ENCODE assay signal across 9 mouse cellular contexts in the genomic region with DNA sequence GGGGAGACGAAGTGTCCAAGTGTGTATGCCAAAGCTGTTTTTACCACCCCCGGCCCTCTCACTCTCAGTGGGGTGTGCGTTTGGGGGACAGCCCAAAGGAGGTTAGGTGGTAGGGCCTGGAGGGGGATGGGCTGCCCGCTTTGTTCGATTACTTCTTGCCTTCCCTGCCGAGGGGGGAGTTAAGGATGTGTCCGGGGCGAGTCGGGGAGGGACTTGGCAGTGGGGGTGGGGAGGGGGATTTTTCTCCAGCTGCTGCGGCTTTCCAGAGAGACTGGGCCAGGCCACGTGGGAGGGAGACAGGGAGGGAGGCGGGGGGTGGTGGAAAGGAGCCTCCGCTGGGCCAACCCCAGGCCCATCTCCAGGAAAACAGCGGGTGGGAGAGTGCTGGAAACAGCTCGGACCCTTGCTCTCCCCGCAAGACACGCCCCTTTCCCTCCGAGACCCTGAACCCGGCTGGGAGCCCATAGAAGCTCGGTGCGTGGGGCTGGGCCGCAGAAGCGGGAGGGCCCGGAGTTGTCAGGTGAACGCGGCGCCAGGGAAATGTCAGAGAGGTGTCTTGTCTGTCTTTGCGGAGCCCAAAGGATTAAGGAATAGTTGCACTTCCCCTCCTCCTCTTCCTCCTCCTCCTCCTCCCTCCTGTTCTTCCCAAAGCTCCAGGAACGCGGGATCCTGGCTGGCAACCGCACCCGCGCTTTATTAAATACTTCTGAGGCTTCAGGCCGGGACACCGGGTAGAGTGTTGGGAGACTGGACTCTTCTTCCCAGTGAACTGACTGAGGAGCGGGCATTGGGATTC. TPM values are rescaled to one million over a fixed set of nuclear protein-coding genes. Genes with fewer than 3 reads are reported as not detected.
DNase-seq lines count a peak whose midpoint lies in the region; ATAC-seq and TF ChIP-seq lines count a peak whose summit lies in the region.
"Had no signal": no experiment of that assay in that cellular context is flagged by ENCODE, and none has a peak within 500 bp of the region (broad histone marks: within the 10 kb centered on the region; RNA-seq: fewer than 3 reads in every experiment).

No protein-coding gene starts in this region.

- ATAC-seq in limb, embryonic 14.5 days (ENCODE audit: low FRiP score, low read depth): peak; percentile 83
- ATAC-seq in neural tube, embryonic 15.5 days (ENCODE audit: low FRiP score): peak; percentile 63
- no peak for ATAC-seq in megakaryocyte-erythroid progenitor cell, adult 5-6 weeks (replicated peaks; ENCODE audit: low FRiP score, low TSS enrichment, poor library complexity, severe bottlenecking)

- H3K36me3 ChIP-seq in ES-Bruce4 (ENCODE audit: control insufficient read depth, insufficient read depth, low read length, poor library complexity, severe bottlenecking): no peaks in the 10 kb centered on the region
- H3K36me3 ChIP-seq in limb, embryonic 14.5 days (ENCODE audit: control insufficient read depth, insufficient read depth, low read length): no peaks in the 10 kb centered on the region
- no peaks in the 10 kb centered on the region for H3K36me3 ChIP-seq in neural tube, embryonic 15.5 days

- H3K9ac ChIP-seq in ES-Bruce4 (ENCODE audit: low read depth, poor library complexity, severe bottlenecking): peak overlapping the region; percentile 44
- peak overlapping the region; percentile 80 for H3K9ac ChIP-seq in limb, embryonic 14.5 days (ENCODE audit: low read depth, low read length, severe bottlenecking)
- H3K9ac ChIP-seq in neural tube, embryonic 15.5 days (replicated peaks): peak overlapping the region; percentile 64

- H3K9me3 ChIP-seq in ES-Bruce4 (replicated peaks; ENCODE audit: control insufficient read depth, insufficient read depth, low read length, poor library complexity, severe bottlenecking): peaks cover 6% of the 10 kb centered on the region; the same call in 1 of the 2 replicates
- no peaks in the 10 kb centered on the region; the same call in 1 of the 2 replicates for H3K9me3 ChIP-seq in limb, embryonic 14.5 days (ENCODE audit: control insufficient read depth, low read length)
- H3K9me3 ChIP-seq in neural tube, embryonic 15.5 days (replicated peaks): no peaks in the 10 kb centered on the region

- no peak for TF ChIP-seq POLR2A in ES-Bruce4 (IDR thresholded peaks at IDR 0.05; ENCODE audit: insufficient read depth, low read length)
- TF ChIP-seq POLR2A in limb, embryonic 14.5 days (IDR thresholded peaks at IDR 0.05; ENCODE audit: borderline replicate concordance, extremely low read depth, insufficient read depth, insufficient read length): no peak

- peak; percentile 35; the same call in 1 of the 2 replicates for TF ChIP-seq EP300 in ES-Bruce4 (IDR thresholded peaks at IDR 0.05; ENCODE audit: insufficient read depth, low read depth, low read length)

- H3K4me2 ChIP-seq in limb, embryonic 14.5 days (replicated peaks; ENCODE audit: low read depth, low read length, severe bottlenecking): peak overlapping the region; percentile 92
- peak overlapping the region; percentile 96 for H3K4me2 ChIP-seq in neural tube, embryonic 15.5 days

- peak overlapping the region; percentile 66 for H3K4me3 ChIP-seq in ES-Bruce4 (ENCODE audit: low read depth, low read length)
- peak overlapping the region; percentile 86 for H3K4me3 ChIP-seq in limb, embryonic 14.5 days (replicated peaks; ENCODE audit: low read length)
- H3K4me3 ChIP-seq in neural tube, embryonic 15.5 days (replicated peaks): peak overlapping the region; percentile 63

- H3K27ac ChIP-seq in ES-Bruce4 (ENCODE audit: insufficient read depth, low read length): 0 out of 2 replicates have a peak overlapping the region, but pooled peaks have one; percentile 2
- peak overlapping the region; percentile 86 for H3K27ac ChIP-seq in limb, embryonic 14.5 days (replicated peaks; ENCODE audit: low read depth, low read length)
- peak overlapping the region; percentile 82 for H3K27ac ChIP-seq in neural tube, embryonic 15.5 days (replicated peaks)

- WGBS in limb, embryonic 14.5 days: 2% methylated on average over 31 of the region's 36 CpGs
- 3% methylated on average over 35 of the region's 36 CpGs for WGBS in neural tube, embryonic 15.5 days

- 0 out of 2 replicates have a peak, but pooled peaks cover 1% of the 10 kb centered on the region for H3K27me3 ChIP-seq in ES-Bruce4 (ENCODE audit: control insufficient read depth, insufficient read depth, low read length, poor library complexity, severe bottlenecking)
- no peaks in the 10 kb centered on the region for H3K27me3 ChIP-seq in limb, embryonic 14.5 days (ENCODE audit: control insufficient read depth, insufficient read depth, low read length)
- H3K27me3 ChIP-seq in neural tube, embryonic 15.5 days (replicated peaks): no peaks in the 10 kb centered on the region
- H3K27me3 ChIP-seq: CH12.LX had no signal

- peaks cover 4% of the 10 kb centered on the region for H3K4me1 ChIP-seq in ES-Bruce4 (ENCODE audit: control insufficient read depth, insufficient read depth, low read length)
- H3K4me1 ChIP-seq in limb, embryonic 14.5 days (ENCODE audit: control insufficient read depth, insufficient read depth, low read length): peaks cover 18% of the 10 kb centered on the region
- peaks cover 29% of the 10 kb centered on the region for H3K4me1 ChIP-seq in neural tube, embryonic 15.5 days

- peak; percentile 89 for DNase-seq in heart, adult 11 months
- no peak for DNase-seq in heart, adult 8-10 months (ENCODE audit: low spot score)
- DNase-seq in cerebellum, adult 9-11 months: peak; percentile 49
- DNase-seq in gastrocnemius, postnatal 25 days: peak; percentile 43
- DNase-seq in limb, embryonic 14.5 days (ENCODE audit: low spot score): peak; percentile 85

- TF ChIP-seq CTCF in ES-Bruce4 (IDR thresholded peaks at IDR 0.05; ENCODE audit: low read depth, low read length): no peak

RNA-seq across cellular contexts. Expression of a gene that starts 1.3 kb away (rescaled TPM):
- total RNA-seq in heart, adult 8-10 months (2022): 10 to 100 TPM; 13.3 to 17.9 (median 15.7) TPM
- polyA plus RNA-seq in ES-Bruce4 (2011; ENCODE audit: insufficient read depth, insufficient read length, low read depth, missing spikeins): 15.5 and 17.5 TPM in 2 replicates
- 10 to 100 TPM; 26.4 to 27.3 TPM for total RNA-seq in gastrocnemius, postnatal 25 days (2021)
- polyA plus RNA-seq in limb, embryonic 14.5 days (2012; rRNA removed): 71.0 and 90.7 TPM in 2 replicates
- 47.5 and 48.5 TPM in 2 replicates for polyA plus RNA-seq in limb, embryonic 14.5 days (2014; fragmentation: Nextera tagmentation; extraction: Ambion mirVana)
- polyA plus RNA-seq in neural tube, embryonic 15.5 days (2015; fragmentation: Nextera tagmentation; extraction: Ambion mirVana): 15.1 and 17.8 TPM in 2 replicates
- 0.35 TPM in 1 of 2 replicates, not detected in the other for total RNA-seq in megakaryocyte-erythroid progenitor cell, adult 5-6 weeks (2014; fragmentation: Nextera tagmentation)
- total RNA-seq in megakaryocyte-erythroid progenitor cell, adult 5-6 weeks (2017): 0.42 TPM in 1 of 2 replicates, not detected in the other

RNA-seq across cellular contexts. Expression of a gene that starts 38.4 kb away (rescaled TPM):
- total RNA-seq in heart, adult 8-10 months (2022): under 1 TPM in 2 of 4 experiments, not detected in 2; 0.09 to 0.19 TPM
- polyA plus RNA-seq in ES-Bruce4 (2011; ENCODE audit: insufficient read depth, insufficient read length, low read depth, missing spikeins): 8.6 and 8.9 TPM in 2 replicates
- total RNA-seq in gastrocnemius, postnatal 25 days (2021): under 1 TPM; 0.21 to 0.33 TPM
- 1.2 and 1.4 TPM in 2 replicates for polyA plus RNA-seq in limb, embryonic 14.5 days (2012; rRNA removed)
- polyA plus RNA-seq in limb, embryonic 14.5 days (2014; fragmentation: Nextera tagmentation; extraction: Ambion mirVana): 1.0 and 1.1 TPM in 2 replicates
- polyA plus RNA-seq in neural tube, embryonic 15.5 days (2015; fragmentation: Nextera tagmentation; extraction: Ambion mirVana): 7.9 and 8.9 TPM in 2 replicates
- not detected in 2 replicates for total RNA-seq in megakaryocyte-erythroid progenitor cell, adult 5-6 weeks (2014; fragmentation: Nextera tagmentation)
- not detected in 2 replicates for total RNA-seq in megakaryocyte-erythroid progenitor cell, adult 5-6 weeks (2017)

Comparison
In these comparisons a context has a peak if more than half of its experiments do, and no peak if none do; other contexts are left out.
1. H3K27ac ChIP-seq: peak in every context shown above with its lines; median percentile 86 in limb, embryonic 14.5 days; 82 in neural tube, embryonic 15.5 days; 2 in ES-Bruce4.
2. RNA of a gene that starts 1.3 kb away (total RNA-seq): 26.4 to 27.3 TPM in gastrocnemius, postnatal 25 days and 13.3 to 17.9 TPM in heart, adult 8-10 months; 0.35 to 0.42 TPM in megakaryocyte-erythroid progenitor cell, adult 5-6 weeks; every median in the first group is over 10 times any median in the second.
3. Peak in every context shown above with its lines, with median percentiles within 50 percentile points of each other: H3K4me3 ChIP-seq and H3K9ac ChIP-seq.